Mouse (Mus musculus) naive thymus-derived CD4-positive, alpha-beta T cell, adult 2 months (primary cell): ENCODE results near the gene Zswim3.
"Not testable (repeated sequence)": the region's sequence is repeated elsewhere in the genome, so short reads cannot be mapped to it uniquely, and the experiment has no call there.

ENCODE experiments used
- DNase-seq: peaks from one replicate; pipeline ENCODE4 v3.0.0-alpha.2; 2011; ENCODE audit warnings: low read depth

Gene Zswim3

GRCm38 (mm10) chr2:164813557-164813956 lies 8.7 kb downstream of the Zswim3 start:
- no peak for DNase-seq

DNA sequence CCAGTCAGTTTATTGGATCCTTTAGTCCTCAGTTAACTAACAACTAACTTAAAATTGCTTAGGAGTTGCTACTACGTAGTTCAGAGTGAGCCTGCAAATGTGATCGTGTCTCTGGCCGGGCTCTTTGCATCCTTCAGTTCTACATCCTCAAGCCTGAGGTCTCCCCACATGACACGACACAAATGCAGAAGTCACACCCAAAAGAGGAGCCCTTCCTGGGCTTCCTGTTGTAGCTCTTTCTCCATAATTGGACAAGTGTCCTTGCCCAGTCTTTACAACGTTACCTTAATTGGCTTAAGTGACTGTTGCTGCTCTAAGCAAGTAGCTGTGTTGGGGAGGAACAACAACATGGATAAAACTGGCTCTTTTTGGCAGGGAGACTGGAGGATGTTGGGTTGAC lies 10.4 kb downstream of the Zswim3 start:
- no peak for DNase-seq

DNA sequence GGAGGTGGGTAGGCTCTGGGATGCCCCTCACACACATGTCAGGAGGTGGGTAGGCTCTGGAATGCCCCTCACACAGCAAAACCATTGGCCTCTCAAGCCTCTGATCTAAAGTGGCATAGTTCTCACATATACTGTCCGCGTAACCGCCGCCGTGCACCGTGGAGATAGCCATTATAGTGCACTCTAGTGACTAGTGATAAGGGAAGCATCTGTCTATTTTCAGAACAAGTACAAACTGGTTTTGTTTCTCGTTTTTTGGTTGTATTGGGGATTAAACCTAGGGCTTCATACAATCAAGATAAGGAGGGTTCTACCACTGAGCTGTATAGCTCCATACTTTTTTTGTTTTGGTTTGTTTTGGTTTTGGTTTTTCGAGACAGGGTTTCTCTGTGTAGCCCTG lies 10.9 kb downstream of the Zswim3 start:
- DNase-seq = no peak

DNA sequence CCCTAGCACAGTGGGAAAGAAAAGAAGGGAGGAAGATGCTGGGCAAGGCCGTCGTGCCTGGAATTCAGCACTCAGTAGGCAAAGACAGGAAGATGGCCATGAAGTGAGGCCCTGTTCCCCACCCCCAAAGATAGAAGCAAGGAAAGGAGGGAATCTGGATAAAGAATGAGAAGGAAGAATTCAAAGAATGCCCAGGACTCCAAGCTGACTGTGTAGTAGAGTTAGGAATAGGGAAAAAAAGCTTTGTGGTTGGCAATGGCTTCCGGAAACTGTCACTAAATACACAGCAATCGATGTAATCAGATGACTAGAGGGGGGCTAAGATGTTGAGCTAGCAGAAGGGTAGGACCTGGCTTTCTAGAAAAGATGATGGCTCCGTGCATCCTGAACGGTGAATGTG lies 12.3 kb downstream of the Zswim3 start:
- DNase-seq = no peak

DNA sequence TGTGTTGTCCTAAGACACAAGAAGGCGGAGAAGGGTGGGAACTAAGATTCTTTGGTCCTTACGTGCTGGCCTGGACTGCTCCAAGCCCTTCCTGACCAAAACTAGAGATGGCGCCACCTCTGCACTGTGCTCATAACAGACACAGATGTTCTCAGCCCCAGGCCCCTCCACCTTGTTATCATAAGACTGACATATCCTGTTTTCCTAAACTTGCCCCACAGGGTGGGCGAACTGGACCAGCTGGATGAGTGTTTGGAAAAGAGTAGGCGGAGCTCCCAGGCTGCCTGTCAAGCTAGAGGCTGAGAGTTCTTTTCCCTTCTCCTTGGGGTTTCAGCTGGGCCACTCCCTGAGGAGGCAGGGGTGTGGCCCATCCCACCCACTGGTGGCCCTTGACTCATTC lies 12.8 kb downstream of the Zswim3 start:
- DNase-seq = no peak

- no peak for DNase-seq
Observed at GRCm38 (mm10) chr2:164821060-164821459, 16.2 kb downstream of the Zswim3 start.

GRCm38 (mm10) chr2:164822636-164823165 lies 17.8 kb downstream of the Zswim3 start, which contains the start of gene Zswim1:
Gene Zswim1, plus strand, starts transcription at chr2:164822686.
- peak; percentile 99 for DNase-seq

GRCm38 (mm10) chr2:164823181-164823585 lies 18.3 kb downstream of the Zswim3 start:
- no peak for DNase-seq

DNA sequence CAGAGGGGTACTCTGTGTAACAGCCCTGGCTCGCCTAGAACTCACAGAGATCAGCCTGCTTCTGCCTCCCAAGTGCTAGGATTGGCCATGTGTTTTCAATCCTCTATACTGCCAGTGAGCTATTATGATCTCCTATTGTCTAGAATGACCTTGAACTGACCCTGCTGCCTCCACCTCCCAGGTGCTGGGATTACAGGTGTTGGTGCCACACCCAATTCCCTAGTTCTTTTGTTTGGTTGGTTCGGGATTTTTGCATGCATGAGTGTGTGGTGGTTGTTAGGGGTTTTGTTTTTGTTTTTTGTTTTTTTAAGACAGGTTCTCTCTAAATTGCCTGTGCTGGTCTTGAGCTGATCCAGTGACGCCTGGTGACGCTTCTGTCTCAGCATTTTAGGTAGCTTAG lies 19.1 kb downstream of the Zswim3 start:
- DNase-seq = no peak

GRCm38 (mm10) chr2:164825521-164825920 lies 20.6 kb downstream of the Zswim3 start:
- no peak for DNase-seq

DNA sequence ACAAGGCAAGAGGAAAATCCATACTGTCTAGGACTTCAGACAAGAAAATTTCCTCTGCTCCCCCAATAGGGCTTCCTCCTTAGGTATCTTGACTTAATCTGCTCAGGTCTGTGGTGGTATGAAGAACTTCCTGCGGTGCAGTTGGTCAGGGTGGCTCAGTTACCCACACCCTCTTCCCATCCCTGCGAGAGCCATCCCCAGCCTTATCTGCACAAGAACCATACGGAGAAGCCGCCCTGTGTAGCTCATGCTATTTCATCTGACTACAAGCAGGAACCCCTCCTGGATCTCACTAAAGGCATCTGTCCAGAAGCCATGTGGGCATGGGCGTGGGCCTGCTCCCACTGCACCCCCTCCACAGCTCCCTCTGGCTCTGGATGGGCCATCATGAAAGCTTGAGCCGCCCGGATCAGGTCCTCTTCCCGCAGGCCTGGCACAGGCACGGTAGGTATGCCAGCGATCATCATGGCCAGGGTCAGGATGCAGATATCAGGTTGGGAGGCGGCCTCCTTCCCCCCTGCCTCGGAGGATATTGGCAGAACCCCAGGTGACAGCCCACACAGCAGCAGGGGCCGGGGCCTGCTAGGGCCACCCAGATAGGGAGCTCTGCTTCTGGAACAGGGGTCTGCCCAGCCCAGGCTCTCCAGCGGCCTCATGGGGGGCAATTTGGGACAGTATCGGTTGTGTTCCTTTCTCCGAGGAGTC lies 22.4 kb downstream of the Zswim3 start:
- no peak for DNase-seq

GRCm38 (mm10) chr2:164828437-164828836 lies 23.5 kb downstream of the Zswim3 start, which contains the start of gene Spata25:
Gene Spata25, minus strand, starts transcription at chr2:164828537.
- no peak for DNase-seq

DNA sequence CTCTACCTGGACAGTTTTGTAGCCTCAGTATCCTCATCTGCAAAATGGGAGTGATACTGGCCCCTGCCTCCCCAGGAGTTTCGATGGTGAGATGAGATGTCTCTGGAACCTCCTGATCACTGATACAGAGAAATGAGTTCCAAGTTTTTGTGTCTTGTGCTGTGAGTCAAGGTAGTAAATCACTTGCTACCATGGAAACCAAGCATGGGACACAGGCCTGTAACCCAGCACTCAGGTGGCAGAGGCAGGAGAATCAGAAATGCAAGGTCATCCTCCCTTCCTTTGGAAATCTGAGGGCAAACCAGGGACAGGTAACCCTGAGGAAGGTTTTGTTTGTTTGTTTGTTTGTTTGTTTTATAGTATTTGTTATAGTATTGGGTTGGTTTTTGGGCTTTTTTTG lies 24.2 kb downstream of the Zswim3 start:
- DNase-seq = no peak

- no peak for DNase-seq
Observed at GRCm38 (mm10) chr2:164831029-164831428, 26.1 kb downstream of the Zswim3 start.

DNA sequence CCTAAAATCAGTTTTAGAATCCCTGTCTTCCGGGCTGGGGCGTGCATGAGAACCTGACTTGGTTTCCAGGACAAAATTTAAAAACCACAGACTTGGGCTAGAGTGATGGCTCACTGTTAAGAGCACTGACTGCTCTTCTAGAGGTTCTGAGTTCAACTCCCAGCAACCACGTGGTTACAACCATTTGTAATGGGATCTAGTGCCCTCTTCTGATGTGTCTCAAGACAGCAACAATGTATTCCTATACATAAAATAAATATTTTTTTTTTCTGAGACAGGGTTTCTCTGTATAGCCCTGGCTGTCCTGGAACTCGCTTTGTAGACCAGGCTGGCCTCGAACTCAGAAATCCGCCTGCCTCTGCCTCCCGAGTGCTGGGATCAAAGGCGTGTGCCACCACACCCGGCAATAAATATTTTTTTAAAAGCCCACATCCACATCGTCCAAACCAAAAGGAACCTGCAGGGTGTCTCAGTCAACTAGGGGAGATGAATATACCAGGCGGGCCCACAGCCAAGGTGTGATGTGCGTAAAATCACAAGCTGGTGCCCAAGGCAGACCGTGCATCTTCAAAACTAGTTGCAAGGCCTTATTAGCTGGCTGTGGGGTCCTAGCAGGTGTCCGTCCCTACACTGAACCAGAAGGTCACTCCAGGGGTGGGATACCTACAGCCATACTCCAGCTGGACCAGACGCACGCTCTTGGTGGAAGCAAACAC lies 27.3 kb downstream of the Zswim3 start:
- no peak for DNase-seq

- DNase-seq = peak; percentile 86
Observed at GRCm38 (mm10) chr2:164832748-164833301, 27.9 kb downstream of the Zswim3 start, which contains the start of gene Ctsa. Gene Ctsa, plus strand, starts transcription at chr2:164832873.

DNA sequence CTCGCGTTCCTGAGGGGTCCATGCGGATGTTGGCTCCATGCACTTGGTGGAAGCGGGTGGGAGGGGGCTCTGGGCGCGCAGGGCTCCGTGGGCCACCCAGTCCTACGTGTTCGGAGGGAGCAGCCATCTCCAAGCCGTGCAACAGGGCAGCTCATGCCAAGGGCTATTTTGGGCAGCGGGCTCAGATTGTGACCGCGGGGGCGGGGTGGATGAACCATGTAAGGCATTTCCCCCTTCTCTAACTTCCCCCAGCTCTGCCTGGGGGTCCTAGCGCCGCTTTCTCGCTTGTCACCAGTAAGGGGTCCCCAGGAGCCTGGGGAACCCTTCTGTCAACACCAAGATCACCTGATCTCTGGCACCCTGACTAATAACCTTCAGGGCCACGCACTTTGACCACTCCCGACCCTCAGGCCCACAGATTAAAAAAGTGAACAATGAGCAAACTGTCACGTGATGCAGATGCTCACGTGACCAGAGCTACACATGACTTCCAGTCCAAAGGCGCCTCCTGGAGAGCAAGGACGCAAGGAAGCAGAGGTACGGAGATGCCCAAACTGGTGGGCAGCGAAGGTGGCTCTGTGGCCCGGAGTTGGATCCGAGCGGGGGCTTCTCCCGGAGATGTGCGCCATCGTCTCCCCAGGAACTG lies 28.5 kb downstream of the Zswim3 start, which contains the start of gene Neurl2:
Neurl2 (minus strand) TSS at position 143 of the 646 bp plus-strand sequence.
- DNase-seq = peak; percentile 95

- DNase-seq = peak; percentile 45
Observed at GRCm38 (mm10) chr2:164834531-164834930, 29.6 kb downstream of the Zswim3 start.

GRCm38 (mm10) chr2:164835164-164835563 lies 30.3 kb downstream of the Zswim3 start:
- DNase-seq = no peak

DNA sequence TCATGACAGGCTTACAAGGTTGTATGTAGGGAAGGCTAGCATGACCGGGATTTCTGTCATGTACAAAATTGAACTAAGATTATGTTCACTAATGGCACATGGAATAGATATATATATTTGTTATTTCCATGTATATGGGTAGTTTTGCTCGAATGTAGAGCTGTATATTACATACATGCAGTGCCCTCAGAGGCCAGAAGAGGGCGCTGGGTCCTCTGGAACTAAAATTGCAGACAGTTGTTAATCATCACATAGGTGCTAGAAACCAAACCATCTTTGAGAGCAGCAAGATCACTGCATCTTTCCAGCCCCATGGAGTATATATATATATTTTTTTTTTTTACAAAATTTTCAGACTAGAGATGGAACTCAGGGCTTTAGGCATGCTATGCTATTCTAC lies 40.9 kb downstream of the Zswim3 start:
- peak; percentile 59 for DNase-seq

GRCm38 (mm10) chr2:164850061-164850460 lies 45.2 kb downstream of the Zswim3 start:
- peak; percentile 72 for DNase-seq

- not testable (repeated sequence) for DNase-seq
Observed at GRCm38 (mm10) chr2:164855572-164855971, 50.7 kb downstream of the Zswim3 start.
